Mouse (Mus musculus): ENCODE results near the gene Ephb2.
A peak's percentile ranks its signal among the peaks of the same experiment; 100 is the strongest.

Gene Ephb2

GRCm38 (mm10) chr4:136651882-136652527, 183.8 kb downstream of the Ephb2 start:
- DNase-seq (ENCODE audit: low spot score in 2 of 2) = no peak

GRCm38 (mm10) chr4:136651357-136651811, 184.4 kb downstream of the Ephb2 start:
- DNase-seq (ENCODE audit: low spot score in 2 of 2) = no peak

DNA sequence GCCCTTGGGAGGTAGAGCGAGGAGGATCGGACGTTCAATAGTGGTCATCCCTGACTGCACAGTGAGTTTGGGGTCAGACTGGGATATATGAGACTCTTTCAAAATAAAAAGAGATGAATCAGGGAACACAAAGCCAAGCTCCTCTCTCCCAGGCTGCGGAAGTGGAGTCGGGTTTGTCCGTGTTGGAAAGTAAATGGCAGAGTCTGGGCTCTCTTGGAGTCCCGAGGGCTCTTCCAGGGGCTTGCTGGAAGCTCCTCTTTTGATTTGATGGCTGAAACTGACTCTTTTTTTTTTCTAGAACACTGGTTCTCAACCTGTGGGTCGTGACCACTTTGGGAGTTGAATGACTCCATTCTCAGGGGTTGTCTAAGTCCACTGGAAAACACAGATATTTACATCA, 185.5 kb downstream of the Ephb2 start:
- no peak for DNase-seq (ENCODE audit: low spot score in 2 of 2)

GRCm38 (mm10) chr4:136649480-136650196, 186.2 kb downstream of the Ephb2 start:
- no peak for DNase-seq (ENCODE audit: low spot score in 2 of 2)

GRCm38 (mm10) chr4:136648922-136649479, 186.8 kb downstream of the Ephb2 start:
- peak; percentile 87 to 88 for DNase-seq (ENCODE audit: low spot score in 2 of 2)

- DNase-seq (ENCODE audit: low spot score in 2 of 2) = no peak
These were observed 196.9 kb downstream of the Ephb2 start for GRCm38 (mm10) chr4:136638890-136639289.

- DNase-seq (ENCODE audit: low spot score in 2 of 2) = no peak
These were observed 197.5 kb downstream of the Ephb2 start for GRCm38 (mm10) chr4:136638230-136638750.

DNA sequence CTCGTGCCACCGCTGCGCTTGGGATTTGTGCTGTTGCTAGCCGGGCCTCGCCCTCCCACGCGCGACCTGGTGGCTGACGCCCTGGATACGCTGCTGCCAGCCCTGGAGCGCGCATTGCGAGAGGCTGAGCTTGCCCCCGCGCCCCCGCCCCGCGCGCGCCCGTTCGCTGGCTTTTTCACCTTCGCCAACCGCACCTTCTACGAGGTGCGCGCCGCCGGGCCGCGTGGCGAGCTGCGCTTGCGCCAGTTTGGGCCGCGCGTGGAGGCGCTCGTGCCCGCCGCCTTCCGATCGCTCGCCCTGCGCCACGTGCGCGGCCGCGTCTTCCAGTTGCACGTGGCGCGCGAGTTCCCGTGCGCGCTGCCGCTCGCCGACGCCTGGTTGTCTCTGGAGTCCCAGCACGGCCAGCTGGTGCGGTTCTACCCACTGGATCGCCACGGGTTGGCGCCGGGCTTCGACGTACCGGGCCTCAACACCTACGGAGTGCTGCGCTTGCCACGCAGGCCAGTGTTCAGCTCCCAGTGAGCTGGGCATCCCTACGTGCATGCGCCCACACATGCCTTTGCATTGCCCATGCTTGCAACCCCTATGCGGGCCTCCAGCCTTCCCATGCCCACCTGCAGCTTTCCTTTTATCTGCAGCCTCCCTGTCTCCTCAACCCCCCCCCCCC, 198.1 kb downstream of the Ephb2 start:
- peak; percentile 54 to 57 for DNase-seq (ENCODE audit: low spot score in 2 of 2)

GRCm38 (mm10) chr4:136636983-136637562, 198.7 kb downstream of the Ephb2 start:
- peak in 1 of 2 experiments; percentile 16 for DNase-seq (ENCODE audit: low spot score in 2 of 2)

DNA sequence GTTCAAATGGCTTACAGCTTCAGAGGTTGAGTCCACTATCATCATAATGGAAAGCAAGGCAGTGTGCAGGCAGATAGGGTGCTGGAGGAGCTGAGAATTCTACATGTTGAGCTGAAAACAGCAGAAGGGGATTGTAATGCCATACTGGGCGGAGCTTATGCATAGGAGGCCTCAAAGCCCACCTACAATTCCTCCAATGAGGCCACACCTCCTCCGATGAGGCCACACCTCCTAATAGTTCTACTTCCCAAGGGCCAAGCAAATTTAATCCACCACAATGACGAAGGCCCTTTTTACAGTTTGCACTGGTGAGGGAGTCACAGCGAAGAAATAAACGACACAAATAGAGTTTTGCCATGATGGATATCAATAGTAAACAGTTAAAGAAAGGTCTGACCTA, 199.3 kb downstream of the Ephb2 start:
- no peak for DNase-seq (ENCODE audit: low spot score in 2 of 2)

DNA sequence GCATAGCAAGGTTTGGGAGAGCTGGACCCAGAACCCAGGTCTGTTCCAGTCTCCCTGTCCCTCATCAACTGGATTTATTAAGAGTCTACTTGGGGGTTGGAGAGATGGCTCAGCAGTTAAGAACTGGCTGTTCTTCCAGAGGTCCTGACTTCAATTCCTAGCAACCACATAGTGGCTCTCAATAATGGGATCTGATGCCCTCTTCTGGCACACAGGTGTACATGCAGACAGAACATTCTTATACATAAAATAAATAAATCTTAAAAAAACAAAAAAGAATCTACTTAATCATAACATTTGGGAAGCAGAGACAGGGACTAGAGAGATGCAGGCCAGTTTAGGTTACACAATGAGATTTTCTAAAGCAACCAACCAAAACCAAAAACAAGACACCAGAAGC, 199.8 kb downstream of the Ephb2 start:
- DNase-seq (ENCODE audit: low spot score in 2 of 2) = no peak

DNA sequence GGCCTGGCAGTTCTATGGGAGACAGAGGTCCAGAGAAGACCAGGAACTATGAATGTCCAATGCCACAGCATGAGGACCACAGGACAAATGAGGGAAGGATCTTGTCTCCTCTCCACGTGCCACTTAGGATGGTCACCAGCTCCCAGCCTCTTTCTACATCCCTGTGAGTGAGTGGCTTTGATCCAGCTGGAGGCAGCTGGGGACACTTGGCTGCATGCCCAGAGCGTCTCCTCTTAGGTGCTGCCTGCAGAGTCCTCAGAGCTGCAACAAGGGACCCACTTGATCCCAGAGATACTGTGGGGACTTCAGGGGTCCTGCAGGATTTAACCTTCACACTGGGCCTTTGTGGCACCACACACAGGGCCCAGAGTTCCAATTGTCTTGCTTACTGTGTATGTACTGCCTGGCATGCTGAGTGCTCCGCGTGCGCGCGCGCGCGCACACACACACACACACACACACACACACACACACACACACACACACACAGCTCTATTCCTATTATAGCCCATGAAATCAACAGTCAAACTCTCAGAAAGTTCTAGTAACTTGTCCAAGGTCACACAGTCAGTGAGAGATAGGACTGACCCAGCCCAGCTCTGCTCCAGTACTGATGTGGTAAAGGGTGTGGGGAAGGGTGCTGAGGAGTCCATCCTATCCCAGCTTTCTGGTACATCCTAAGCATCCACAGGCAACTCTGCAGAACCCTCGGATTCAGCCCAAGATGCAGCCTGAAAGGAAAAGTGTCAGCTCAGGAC, 204.4 kb downstream of the Ephb2 start:
- no peak for DNase-seq (ENCODE audit: low spot score in 2 of 2)

DNA sequence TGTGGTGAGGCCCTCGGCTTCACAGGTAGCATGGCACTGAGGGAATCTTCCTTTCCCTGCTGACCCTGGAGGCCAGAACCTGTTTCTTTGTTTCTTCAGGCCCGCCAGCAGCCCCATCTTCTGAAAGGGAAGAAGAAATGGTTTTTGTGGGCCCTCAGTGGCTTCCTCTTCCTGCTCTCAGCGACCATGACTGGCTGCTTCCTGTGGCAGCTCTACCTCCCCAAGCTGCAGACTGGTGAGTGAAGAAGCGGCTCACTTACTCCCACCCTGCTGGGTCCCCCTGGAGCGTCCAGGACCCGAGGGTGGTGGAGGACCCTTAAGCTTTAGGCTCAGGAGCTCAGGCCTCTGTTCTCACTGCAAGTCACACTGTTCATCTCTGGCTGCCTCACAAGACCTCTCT, 209.2 kb downstream of the Ephb2 start:
- DNase-seq (ENCODE audit: low spot score in 2 of 2) = no peak

DNA sequence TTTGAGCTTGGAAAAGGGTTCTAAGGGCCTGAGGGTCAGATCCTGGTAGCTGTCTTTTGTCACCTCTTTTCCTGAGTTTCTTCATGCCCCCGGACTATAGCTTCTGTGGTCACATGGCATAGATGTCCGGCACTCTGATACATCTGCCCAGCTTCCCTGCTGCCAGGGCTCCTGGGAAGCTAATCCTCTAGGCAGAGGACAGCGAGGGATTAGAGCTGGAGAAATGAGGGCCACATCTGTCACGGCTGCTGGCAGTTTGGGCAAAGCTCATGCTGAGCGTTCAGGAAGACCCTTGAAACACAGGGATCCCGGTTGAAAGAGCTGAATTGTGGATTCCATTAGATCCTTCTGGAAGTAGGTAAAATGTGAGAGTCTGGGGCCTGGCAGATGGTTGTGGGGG, 213.4 kb downstream of the Ephb2 start, which contains the start of gene Lactbl1:
Gene Lactbl1 (plus strand): TSS at position 234 of the 400 bp plus-strand sequence.
- no peak for DNase-seq (ENCODE audit: low spot score in 2 of 2)

DNA sequence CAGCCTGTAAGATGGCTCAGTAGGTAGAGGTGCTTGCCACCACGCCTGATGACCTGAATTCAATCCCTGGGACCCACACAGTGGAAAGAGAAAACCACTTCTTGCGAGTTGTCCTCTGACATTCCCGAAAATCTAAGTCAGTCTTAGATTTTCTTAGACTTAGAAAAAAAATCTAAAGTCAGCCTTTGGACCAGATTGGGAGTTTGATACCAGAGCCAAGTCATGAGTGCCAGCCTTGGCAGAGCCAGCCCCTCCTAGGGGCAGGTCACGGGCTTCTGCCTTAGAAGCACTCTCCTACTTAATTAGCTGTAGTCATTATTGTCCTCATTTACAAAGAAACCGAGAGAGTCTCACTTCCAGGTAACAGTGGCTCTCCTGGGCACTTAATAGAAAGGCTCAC, 213.8 kb downstream of the Ephb2 start:
- DNase-seq (ENCODE audit: low spot score in 2 of 2) = no peak

DNA sequence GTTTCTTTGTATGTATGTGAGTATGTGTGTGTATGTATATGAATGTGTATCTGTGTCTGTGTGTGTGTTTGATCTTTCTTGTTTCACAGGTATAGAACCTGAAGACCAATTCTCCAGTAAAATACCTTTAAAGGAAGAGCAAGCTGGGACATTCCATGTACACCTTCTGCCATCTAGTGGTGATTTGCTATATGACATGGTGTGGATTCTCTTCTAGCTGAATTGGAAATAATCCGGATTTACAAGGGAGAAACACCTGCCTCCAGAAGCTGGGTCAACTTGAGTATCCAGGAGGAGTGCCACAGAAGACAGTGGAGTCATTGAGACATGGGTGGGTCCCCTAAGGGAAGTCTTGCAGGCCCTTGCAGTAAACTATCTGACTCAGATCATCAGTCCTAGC, 214.5 kb downstream of the Ephb2 start:
- no peak for DNase-seq (ENCODE audit: low spot score in 2 of 2)

DNA sequence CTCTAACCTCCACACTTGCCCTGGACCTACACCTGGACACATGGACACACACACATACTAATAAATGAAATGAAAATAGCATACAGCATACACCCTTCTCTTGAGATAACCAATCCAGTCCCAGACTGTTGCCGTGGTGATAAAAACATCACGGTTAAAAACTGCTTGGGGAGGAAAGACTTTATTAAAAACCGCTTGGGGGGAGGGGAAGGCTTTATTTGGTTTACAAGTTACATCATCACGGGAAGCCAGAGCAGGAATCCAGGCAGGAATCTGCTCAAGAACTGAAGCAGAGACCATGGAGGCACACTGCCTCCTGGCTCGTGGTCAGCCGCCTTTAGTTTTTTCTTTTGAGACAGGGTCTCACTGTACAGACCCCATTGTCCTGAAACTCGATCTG, 222.1 kb downstream of the Ephb2 start:
- DNase-seq (ENCODE audit: low spot score in 2 of 2) = no peak

GRCm38 (mm10) chr4:136610387-136610856, 225.4 kb downstream of the Ephb2 start, which contains the start of gene Tex46:
Tex46 (plus strand) TSS chr4:136610437.
- DNase-seq (ENCODE audit: low spot score in 2 of 2) = no peak

DNA sequence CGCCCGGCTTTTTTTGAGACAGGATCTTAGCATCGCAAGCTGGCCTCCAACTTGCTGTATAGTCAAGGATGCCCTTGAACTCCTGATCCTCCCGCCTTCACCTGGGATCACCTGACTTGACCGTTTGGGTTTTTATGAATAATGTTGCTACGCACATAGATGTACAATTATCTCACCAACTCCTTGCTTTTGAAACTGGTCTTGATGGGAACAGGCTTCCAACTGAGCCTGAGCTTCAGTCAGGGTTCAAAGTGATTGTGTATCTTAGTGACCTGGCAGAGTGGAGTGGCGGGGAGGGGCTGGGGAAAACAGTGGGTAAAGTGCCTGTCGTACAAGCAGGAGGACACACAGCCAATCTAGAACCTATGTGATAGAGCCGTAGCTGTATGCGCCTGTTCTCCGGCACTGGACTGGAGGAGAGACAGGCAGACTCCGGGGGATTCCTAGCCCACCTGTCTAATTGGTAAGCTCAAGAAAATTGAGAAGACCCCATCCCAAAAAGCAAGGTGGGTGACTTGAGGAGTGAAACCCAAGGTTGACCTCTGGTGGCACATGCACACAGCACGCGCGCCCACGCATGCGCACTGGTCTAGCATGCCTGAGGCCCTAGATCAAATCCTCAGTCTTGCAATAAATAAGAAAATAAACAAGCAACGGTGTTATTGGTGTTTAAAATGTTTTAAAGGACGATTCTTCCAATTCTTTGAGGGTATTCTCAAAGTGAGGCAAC, 229.9 kb downstream of the Ephb2 start:
- DNase-seq (ENCODE audit: low spot score in 2 of 2) = no peak

- DNase-seq (ENCODE audit: low spot score in 2 of 2) = peak; percentile 93
These were observed 233.2 kb downstream of the Ephb2 start, which contains the start of gene Kdm1a for GRCm38 (mm10) chr4:136602568-136602967. Kdm1a (minus strand) TSS chr4:136602723.

Measured in frontal cortex, postnatal 25 days (tissue).